ENCODE assay signal across 15 mouse cellular contexts in genomic region chr7:31040281-31041022, GRCm38 (mm10). TPM values are rescaled to one million over a fixed set of nuclear protein-coding genes. Genes with fewer than 3 reads are reported as not detected.
DNase-seq lines count a peak whose midpoint lies in the region; ATAC-seq and TF ChIP-seq lines count a peak whose summit lies in the region.
"Had no signal": no experiment of that assay in that cellular context is flagged by ENCODE, and none has a peak within 500 bp of the region (broad histone marks: within the 10 kb centered on the region; RNA-seq: fewer than 3 reads in every experiment).

No protein-coding gene starts in this region.

- no peak overlapping the region for H3K9ac ChIP-seq in kidney, embryonic 15.5 days
- no peak overlapping the region for H3K9ac ChIP-seq in CH12.LX (ENCODE audit: insufficient read depth, low read depth)
- H3K9ac ChIP-seq: hindbrain, embryonic 12.5 days; midbrain, embryonic 12.5 days had no signal

- no peak overlapping the region for H3K4me3 ChIP-seq in kidney, embryonic 15.5 days (replicated peaks)
- peak overlapping the region in 1 of 3 experiments; percentile 73 for H3K4me3 ChIP-seq in CH12.LX (replicated peaks in 1 of 3; ENCODE audit: low read depth in 2 of 3, low read length in 2 of 3, poor library complexity in 1 of 3)
- peak overlapping the region; percentile 58 for H3K4me3 ChIP-seq in brown adipose tissue, adult 24 weeks (ENCODE audit: insufficient read depth, low read depth, low read length)
- H3K4me3 ChIP-seq in thymus, adult 2 months (ENCODE audit: control insufficient read depth, insufficient read depth, low read length) = peak overlapping the region; percentile 61
- no peak overlapping the region for H3K4me3 ChIP-seq in embryonic facial prominence, embryonic 10.5 days
- H3K4me3 ChIP-seq: erythroblast, embryonic 14.5 days; hindbrain, embryonic 12.5 days; midbrain, embryonic 12.5 days had no signal

- H3K27ac ChIP-seq in kidney, embryonic 15.5 days = no peak overlapping the region
- H3K27ac ChIP-seq in CH12.LX (ENCODE audit: insufficient read depth, low read depth) = no peak overlapping the region
- no peak overlapping the region for H3K27ac ChIP-seq in brown adipose tissue, adult 24 weeks (replicated peaks; ENCODE audit: low read depth, low read length)
- H3K27ac ChIP-seq in thymus, adult 2 months (ENCODE audit: control insufficient read depth, insufficient read depth, low read length) = peak overlapping the region; percentile 69
- H3K27ac ChIP-seq in embryonic facial prominence, embryonic 10.5 days (replicated peaks) = no peak overlapping the region
- H3K27ac ChIP-seq: hindbrain, embryonic 12.5 days; midbrain, embryonic 12.5 days had no signal

- peak overlapping the region; percentile 63 for H3K4me2 ChIP-seq in kidney, embryonic 15.5 days
- peak overlapping the region; percentile 48; the same call in 1 of the 2 replicates for H3K4me2 ChIP-seq in CH12.LX (ENCODE audit: insufficient read depth, low read depth, poor library complexity, severe bottlenecking)
- H3K4me2 ChIP-seq: midbrain, embryonic 12.5 days had no signal

- H3K9me3 ChIP-seq in kidney, embryonic 15.5 days (replicated peaks) = no peaks in the 10 kb centered on the region
- H3K9me3 ChIP-seq in CH12.LX (replicated peaks; ENCODE audit: low read length) = no peaks in the 10 kb centered on the region
- no peaks in the 10 kb centered on the region for H3K9me3 ChIP-seq in embryonic facial prominence, embryonic 10.5 days
- H3K9me3 ChIP-seq: hindbrain, embryonic 12.5 days; midbrain, embryonic 12.5 days had no signal

- no peak for ATAC-seq in kidney, embryonic 15.5 days (replicated peaks; ENCODE audit: low FRiP score)

- no peaks in the 10 kb centered on the region for H3K36me3 ChIP-seq in kidney, embryonic 15.5 days
- peaks cover 0 to 38% of the 10 kb centered on the region in 2 experiments for H3K36me3 ChIP-seq in CH12.LX (replicated peaks in 1 of 2; ENCODE audit: control insufficient read depth in 1 of 2, insufficient read depth in 1 of 2, low read length in 1 of 2)
- H3K36me3 ChIP-seq in thymus, adult 2 months (ENCODE audit: control insufficient read depth, insufficient read depth, low read length) = no peaks in the 10 kb centered on the region
- H3K36me3 ChIP-seq in embryonic facial prominence, embryonic 10.5 days (replicated peaks) = no peaks in the 10 kb centered on the region
- H3K36me3 ChIP-seq: hindbrain, embryonic 12.5 days; midbrain, embryonic 12.5 days had no signal

- dilution Hi-C loops in CH12.LX (cut with MboI; ENCODE audit: extremely low pct_ligation_motif_present, extremely low pct_unique_long_range_greater_than_20kb, low sequenced_read_pairs) = no loop called here

- no peak for DNase-seq in kidney, postnatal 14 days
- no peak for DNase-seq in CH12.LX (ENCODE audit: extremely low read depth)
- DNase-seq in thymus, adult 2 months = peak; percentile 65
- no peak for DNase-seq in adrenal gland, postnatal 25 days
- DNase-seq in embryonic facial prominence, embryonic 10.5 days (ENCODE audit: low spot score) = no peak
- DNase-seq: cerebellum, adult 2 months; gastrocnemius, postnatal 36 days; kidney, adult 9 months; spleen, adult 18-20 months had no signal

- WGBS in kidney, embryonic 15.5 days = 81% methylated on average over 12 of the region's 12 CpGs
- WGBS in thymus, adult 2 months = 23% methylated on average over 12 of the region's 12 CpGs
- 81% methylated on average over 12 of the region's 12 CpGs for WGBS in embryonic facial prominence, embryonic 10.5 days

- no peak for TF ChIP-seq EP300 in CH12.LX (IDR thresholded peaks at IDR 0.05; ENCODE audit: low read length)

- H3K79me2 ChIP-seq in CH12.LX (replicated peaks; ENCODE audit: control insufficient read depth, extremely low read depth, insufficient read depth, poor library complexity, severe bottlenecking) = no peaks in the 10 kb centered on the region

- TF ChIP-seq POLR2A in CH12.LX (IDR thresholded peaks at IDR 0.05; ENCODE audit: low read depth, low read length) = no peak
- no peak for TF ChIP-seq POLR2A in thymus, adult 2 months (IDR thresholded peaks at IDR 0.05; ENCODE audit: control insufficient read depth, extremely low read depth, insufficient read depth, low read length, poor library complexity)

- TF ChIP-seq CTCF in CH12.LX (conservative IDR thresholded peaks at IDR 0.05 in 1 of 2, IDR thresholded peaks at IDR 0.05 in 1 of 2; ENCODE audit: low read depth in 2 of 2, low read length in 2 of 2) = no peak
- TF ChIP-seq CTCF in thymus, adult 2 months (IDR thresholded peaks at IDR 0.05; ENCODE audit: borderline replicate concordance, control insufficient read depth, extremely low read depth, insufficient read depth, low read length, poor library complexity) = peak; percentile 22; the same call in 1 of the 2 replicates

- peaks cover 47% of the 10 kb centered on the region for H3K27me3 ChIP-seq in kidney, embryonic 15.5 days
- peaks cover 16% of the 10 kb centered on the region for H3K27me3 ChIP-seq in CH12.LX (replicated peaks)
- H3K27me3 ChIP-seq in thymus, adult 2 months (ENCODE audit: control insufficient read depth, insufficient read depth, low read length) = no peaks in the 10 kb centered on the region
- peaks cover 62% of the 10 kb centered on the region for H3K27me3 ChIP-seq in embryonic facial prominence, embryonic 10.5 days (replicated peaks; ENCODE audit: low read depth, poor library complexity, severe bottlenecking)

- peaks cover 18% of the 10 kb centered on the region for H3K4me1 ChIP-seq in kidney, embryonic 15.5 days
- H3K4me1 ChIP-seq in CH12.LX (ENCODE audit: control insufficient read depth in 1 of 2, insufficient read depth in 2 of 2) = peaks cover 3 to 48% of the 10 kb centered on the region in 2 experiments
- no peaks in the 10 kb centered on the region; the same call in 1 of the 2 replicates for H3K4me1 ChIP-seq in brown adipose tissue, adult 24 weeks (ENCODE audit: control insufficient read depth, insufficient read depth, insufficient read length, low read length)
- H3K4me1 ChIP-seq in thymus, adult 2 months (replicated peaks; ENCODE audit: control insufficient read depth, insufficient read depth, low read length) = peaks cover 65% of the 10 kb centered on the region
- H3K4me1 ChIP-seq in embryonic facial prominence, embryonic 10.5 days = peaks cover 12% of the 10 kb centered on the region

- TF ChIP-seq RAD21 in CH12.LX (IDR thresholded peaks at IDR 0.05; ENCODE audit: low read depth, low read length) = no peak

- in situ Hi-C loops in CH12.LX (cut with MboI; ENCODE audit: low pct_ligation_motif_present, low pct_unique_long_range_greater_than_20kb, low sequenced_read_pairs) = no loop called here

RNA-seq across cellular contexts. Expression of gene Fxyd5, which starts 1.8 kb away (rescaled TPM):
- polyA plus RNA-seq in kidney, embryonic 15.5 days (2015; fragmentation: Nextera tagmentation; extraction: Ambion mirVana) = 30.6 and 35.0 TPM in 2 replicates
- 71.6 and 73.2 TPM in 2 replicates for total RNA-seq in CH12.LX (2012; rRNA removed)
- 38.3 and 43.8 TPM in 2 replicates for total RNA-seq in CH12.LX (2014; rRNA removed)
- polyA plus RNA-seq in CH12.LX (2012; ENCODE audit: insufficient read length, low read depth) = 96.8 and 124 TPM in 2 replicates
- 26.7 and 30.8 TPM in 2 replicates for polyA plus RNA-seq in brown adipose tissue, adult 24 weeks (2012; ENCODE audit: insufficient read depth, insufficient read length, missing spikeins)
- polyA plus RNA-seq in thymus, adult 2 months (2012; rRNA removed) = 247 and 283 TPM in 2 replicates
- 35.9 and 36.5 TPM in 2 replicates for total RNA-seq in adrenal gland, postnatal 25 days (2021)
- polyA plus RNA-seq in embryonic facial prominence, embryonic 10.5 days (2016; fragmentation: Nextera tagmentation; extraction: Ambion mirVana) = 9.1 and 9.5 TPM in 2 replicates

RNA-seq across cellular contexts. Expression of gene Fxyd7, which starts 10.8 kb away (rescaled TPM):
- polyA plus RNA-seq in kidney, embryonic 15.5 days (2015; fragmentation: Nextera tagmentation; extraction: Ambion mirVana) = 8.2 and 11.2 TPM in 2 replicates
- total RNA-seq in CH12.LX (2012; rRNA removed) = not detected in 2 replicates
- not detected in 2 replicates for total RNA-seq in CH12.LX (2014; rRNA removed)
- not detected in 2 replicates for polyA plus RNA-seq in CH12.LX (2012; ENCODE audit: insufficient read length, low read depth)
- polyA plus RNA-seq in brown adipose tissue, adult 24 weeks (2012; ENCODE audit: insufficient read depth, insufficient read length, missing spikeins) = 1.9 and 2.3 TPM in 2 replicates
- 1.4 and 2.2 TPM in 2 replicates for polyA plus RNA-seq in thymus, adult 2 months (2012; rRNA removed)
- total RNA-seq in adrenal gland, postnatal 25 days (2021) = 0.55 TPM in 1 of 2 replicates, not detected in the other
- polyA plus RNA-seq in embryonic facial prominence, embryonic 10.5 days (2016; fragmentation: Nextera tagmentation; extraction: Ambion mirVana) = 0.55 and 3.1 TPM in 2 replicates
- polyA plus RNA-seq: erythroblast, embryonic 14.5 days had no signal

RNA-seq across cellular contexts. Expression of gene Fxyd1, which starts 16.5 kb away (rescaled TPM):
- 50.8 and 57.9 TPM in 2 replicates for polyA plus RNA-seq in kidney, embryonic 15.5 days (2015; fragmentation: Nextera tagmentation; extraction: Ambion mirVana)
- total RNA-seq in CH12.LX (2012; rRNA removed) = not detected in 2 replicates
- not detected in 2 replicates for total RNA-seq in CH12.LX (2014; rRNA removed)
- not detected in 2 replicates for polyA plus RNA-seq in CH12.LX (2012; ENCODE audit: insufficient read length, low read depth)
- polyA plus RNA-seq in brown adipose tissue, adult 24 weeks (2012; ENCODE audit: insufficient read depth, insufficient read length, missing spikeins) = 346 TPM in 2 replicates
- polyA plus RNA-seq in thymus, adult 2 months (2012; rRNA removed) = 46.4 and 107 TPM in 2 replicates
- total RNA-seq in adrenal gland, postnatal 25 days (2021) = 151 and 212 TPM in 2 replicates
- 9.8 and 12.2 TPM in 2 replicates for polyA plus RNA-seq in embryonic facial prominence, embryonic 10.5 days (2016; fragmentation: Nextera tagmentation; extraction: Ambion mirVana)

RNA-seq across cellular contexts. Expression of gene Lgi4, which starts 18.7 kb away (rescaled TPM):
- polyA plus RNA-seq in kidney, embryonic 15.5 days (2015; fragmentation: Nextera tagmentation; extraction: Ambion mirVana) = 0.34 and 0.44 TPM in 2 replicates
- total RNA-seq in CH12.LX (2012; rRNA removed) = not detected in 2 replicates
- total RNA-seq in CH12.LX (2014; rRNA removed) = not detected in 2 replicates
- polyA plus RNA-seq in CH12.LX (2012; ENCODE audit: insufficient read length, low read depth) = not detected in 2 replicates
- 3.0 and 3.2 TPM in 2 replicates for polyA plus RNA-seq in brown adipose tissue, adult 24 weeks (2012; ENCODE audit: insufficient read depth, insufficient read length, missing spikeins)
- 1.1 and 1.8 TPM in 2 replicates for polyA plus RNA-seq in thymus, adult 2 months (2012; rRNA removed)
- 3.7 and 3.8 TPM in 2 replicates for total RNA-seq in adrenal gland, postnatal 25 days (2021)
- 2.5 and 2.8 TPM in 2 replicates for polyA plus RNA-seq in embryonic facial prominence, embryonic 10.5 days (2016; fragmentation: Nextera tagmentation; extraction: Ambion mirVana)
- polyA plus RNA-seq: erythroblast, embryonic 14.5 days had no signal

RNA-seq across cellular contexts. Expression of gene Fxyd3, which starts 36.1 kb away (rescaled TPM):
- 14.3 and 14.8 TPM in 2 replicates for polyA plus RNA-seq in kidney, embryonic 15.5 days (2015; fragmentation: Nextera tagmentation; extraction: Ambion mirVana)
- total RNA-seq in CH12.LX (2012; rRNA removed) (not detected in 2 replicates), CH12.LX (2014; rRNA removed) (not detected in 2 replicates)
- 0.08 TPM in 1 of 2 replicates, not detected in the other for polyA plus RNA-seq in CH12.LX (2012; ENCODE audit: insufficient read length, low read depth)
- not detected in 2 replicates for polyA plus RNA-seq in brown adipose tissue, adult 24 weeks (2012; ENCODE audit: insufficient read depth, insufficient read length, missing spikeins)
- 23.5 and 34.7 TPM in 2 replicates for polyA plus RNA-seq in thymus, adult 2 months (2012; rRNA removed)
- total RNA-seq in adrenal gland, postnatal 25 days (2021) = 0.73 and 1.9 TPM in 2 replicates
- polyA plus RNA-seq in embryonic facial prominence, embryonic 10.5 days (2016; fragmentation: Nextera tagmentation; extraction: Ambion mirVana) = 7.5 and 8.8 TPM in 2 replicates
- total RNA-seq: left cerebral cortex, postnatal 36 days had no signal
- polyA plus RNA-seq: erythroblast, embryonic 14.5 days had no signal

Comparison
In these comparisons a context has a peak if more than half of its experiments do, and no peak if none do; other contexts are left out.
1. H3K4me3 ChIP-seq: peak in brown adipose tissue, adult 24 weeks (single experiment) and thymus, adult 2 months (single experiment); none in kidney, embryonic 15.5 days (single experiment) and embryonic facial prominence, embryonic 10.5 days (single experiment).
2. RNA of gene Fxyd1, which starts 16.5 kb away (polyA plus RNA-seq): 346 TPM in brown adipose tissue, adult 24 weeks, 46.4 to 107 TPM in thymus, adult 2 months, 50.8 to 57.9 TPM in kidney, embryonic 15.5 days and 9.8 to 12.2 TPM in embryonic facial prominence, embryonic 10.5 days; not detected in CH12.LX; every median in the first group is over 10 times any median in the second.